In genomic region chrX:73967177-73968075, GRCm38 (mm10) we compare ENCODE assay signal across 7 mouse cellular contexts. TPM values are rescaled to one million over a fixed set of nuclear protein-coding genes. Genes with fewer than 3 reads are reported as not detected.
DNase-seq lines count a peak whose midpoint lies in the region; ATAC-seq and TF ChIP-seq lines count a peak whose summit lies in the region.

No protein-coding gene starts in this region.

- no peak for TF ChIP-seq CTCF in intestine, postnatal 0 days (IDR thresholded peaks at IDR 0.05; ENCODE audit: low read depth)

- H3K4me3 ChIP-seq in intestine, postnatal 0 days (ENCODE audit: low read depth, low read length): peak overlapping the region; percentile 70
- peak overlapping the region; percentile 66 for H3K4me3 ChIP-seq in limb, embryonic 10.5 days
- peak overlapping the region; percentile 78 for H3K4me3 ChIP-seq in midbrain, embryonic 13.5 days (replicated peaks)

- H3K9ac ChIP-seq in intestine, postnatal 0 days (ENCODE audit: low read depth, low read length): peak overlapping the region; percentile 71
- H3K9ac ChIP-seq in midbrain, embryonic 13.5 days (replicated peaks): peak overlapping the region; percentile 60

- H3K27me3 ChIP-seq in intestine, postnatal 0 days (replicated peaks; ENCODE audit: control insufficient read depth, insufficient read depth, low read length): no peaks in the 10 kb centered on the region
- peaks cover 62% of the 10 kb centered on the region for H3K27me3 ChIP-seq in limb, embryonic 10.5 days (ENCODE audit: low read depth, poor library complexity, severe bottlenecking)
- no peaks in the 10 kb centered on the region for H3K27me3 ChIP-seq in midbrain, embryonic 13.5 days

- peak; percentile 87 for DNase-seq in adrenal gland, adult 8-10 months
- DNase-seq in embryo, embryonic 9.5 days (ENCODE audit: extremely low spot score): peak; percentile 87
- peak; percentile 50 for DNase-seq in gonadal fat pad, adult 2 months (ENCODE audit: low read depth)
- DNase-seq in limb, embryonic 10.5 days (ENCODE audit: low spot score): peak; percentile 85
- DNase-seq in spleen, adult 12 weeks (ENCODE audit: low spot score): peak; percentile 83

- H3K4me1 ChIP-seq in intestine, postnatal 0 days (replicated peaks; ENCODE audit: control insufficient read depth, insufficient read depth, low read length): no peaks in the 10 kb centered on the region
- peaks cover 10% of the 10 kb centered on the region for H3K4me1 ChIP-seq in limb, embryonic 10.5 days
- peaks cover 24% of the 10 kb centered on the region for H3K4me1 ChIP-seq in midbrain, embryonic 13.5 days (replicated peaks)

- H3K27ac ChIP-seq in intestine, postnatal 0 days (ENCODE audit: low read depth, low read length): peak overlapping the region; percentile 98
- H3K27ac ChIP-seq in limb, embryonic 10.5 days: peak overlapping the region; percentile 95
- peak overlapping the region; percentile 98 for H3K27ac ChIP-seq in midbrain, embryonic 13.5 days

- no peaks in the 10 kb centered on the region for H3K9me3 ChIP-seq in intestine, postnatal 0 days (ENCODE audit: control insufficient read depth)
- no peaks in the 10 kb centered on the region for H3K9me3 ChIP-seq in limb, embryonic 10.5 days (replicated peaks)
- H3K9me3 ChIP-seq in midbrain, embryonic 13.5 days: no peaks in the 10 kb centered on the region

- H3K4me2 ChIP-seq in intestine, postnatal 0 days (replicated peaks; ENCODE audit: low read depth): peak overlapping the region; percentile 54
- peak overlapping the region; percentile 49 for H3K4me2 ChIP-seq in midbrain, embryonic 13.5 days (replicated peaks)

- ATAC-seq in intestine, postnatal 0 days: peak; percentile 86
- ATAC-seq in midbrain, embryonic 13.5 days: peak; percentile 88

- no peaks in the 10 kb centered on the region for H3K36me3 ChIP-seq in intestine, postnatal 0 days (ENCODE audit: control insufficient read depth, insufficient read depth)
- H3K36me3 ChIP-seq in limb, embryonic 10.5 days: peaks cover 19% of the 10 kb centered on the region
- H3K36me3 ChIP-seq in midbrain, embryonic 13.5 days: no peaks in the 10 kb centered on the region

- WGBS in intestine, postnatal 0 days: 11% methylated on average over 60 of the region's 60 CpGs
- 10% methylated on average over 60 of the region's 60 CpGs for WGBS in limb, embryonic 10.5 days
- whole genome bisulfite sequencing in midbrain, embryonic 13.5 days: 20% methylated on average over 52 of the region's 60 CpGs

RNA-seq across cellular contexts. Expression of gene Hcfc1, which starts 1.3 kb away (rescaled TPM):
- total RNA-seq in adrenal gland, adult 8-10 months (2022): 10 to 100 TPM; 58.1 to 78.5 (median 68.1) TPM
- 36.2 and 66.9 TPM in 2 replicates for polyA plus RNA-seq in gonadal fat pad, adult 2 months (2012; rRNA removed)
- polyA plus RNA-seq in intestine, postnatal 0 days (2015; fragmentation: Nextera tagmentation; extraction: Ambion mirVana): 19.0 and 22.6 TPM in 2 replicates
- polyA plus RNA-seq in limb, embryonic 10.5 days (2016; fragmentation: Nextera tagmentation; extraction: Ambion mirVana): 87.7 and 88.4 TPM in 2 replicates
- 61.9 and 63.0 TPM in 2 replicates for polyA plus RNA-seq in midbrain, embryonic 13.5 days (2015; fragmentation: Nextera tagmentation; extraction: Ambion mirVana)

RNA-seq across cellular contexts. Expression of gene Renbp, which starts 36.8 kb away (rescaled TPM):
- total RNA-seq in adrenal gland, adult 8-10 months (2022): 10 to 100 TPM; 17.7 to 51.7 (median 30.5) TPM
- polyA plus RNA-seq in gonadal fat pad, adult 2 months (2012; rRNA removed): 33.3 and 35.8 TPM in 2 replicates
- polyA plus RNA-seq in intestine, postnatal 0 days (2015; fragmentation: Nextera tagmentation; extraction: Ambion mirVana): 788 and 922 TPM in 2 replicates
- polyA plus RNA-seq in limb, embryonic 10.5 days (2016; fragmentation: Nextera tagmentation; extraction: Ambion mirVana): 11.2 and 13.7 TPM in 2 replicates
- 10.5 and 12.3 TPM in 2 replicates for polyA plus RNA-seq in midbrain, embryonic 13.5 days (2015; fragmentation: Nextera tagmentation; extraction: Ambion mirVana)

RNA-seq across cellular contexts. Expression of gene Naa10, which starts 45.7 kb away (rescaled TPM):
- total RNA-seq in adrenal gland, adult 8-10 months (2022): 100 to 1,000 TPM in 1 of 4 experiments, 10 to 100 TPM in 3; 77.6 to 108 (median 89.8) TPM
- polyA plus RNA-seq in gonadal fat pad, adult 2 months (2012; rRNA removed): 63.3 and 74.8 TPM in 2 replicates
- polyA plus RNA-seq in intestine, postnatal 0 days (2015; fragmentation: Nextera tagmentation; extraction: Ambion mirVana): 76.6 and 76.7 TPM in 2 replicates
- polyA plus RNA-seq in limb, embryonic 10.5 days (2016; fragmentation: Nextera tagmentation; extraction: Ambion mirVana): 180 and 205 TPM in 2 replicates
- polyA plus RNA-seq in midbrain, embryonic 13.5 days (2015; fragmentation: Nextera tagmentation; extraction: Ambion mirVana): 107 and 108 TPM in 2 replicates

RNA-seq across cellular contexts. Expression of gene Arhgap4, which starts 45.8 kb away (rescaled TPM):
- total RNA-seq in adrenal gland, adult 8-10 months (2022): 1 to 10 TPM; 2.4 to 7.7 (median 5.4) TPM
- polyA plus RNA-seq in gonadal fat pad, adult 2 months (2012; rRNA removed): 9.2 TPM in 2 replicates
- 2.5 and 2.7 TPM in 2 replicates for polyA plus RNA-seq in intestine, postnatal 0 days (2015; fragmentation: Nextera tagmentation; extraction: Ambion mirVana)
- 1.7 and 2.4 TPM in 2 replicates for polyA plus RNA-seq in limb, embryonic 10.5 days (2016; fragmentation: Nextera tagmentation; extraction: Ambion mirVana)
- 2.8 and 2.9 TPM in 2 replicates for polyA plus RNA-seq in midbrain, embryonic 13.5 days (2015; fragmentation: Nextera tagmentation; extraction: Ambion mirVana)

RNA-seq across cellular contexts. Expression of gene Irak1, which starts 56.3 kb away (rescaled TPM):
- total RNA-seq in adrenal gland, adult 8-10 months (2022): 100 to 1,000 TPM; 109 to 154 (median 129) TPM
- polyA plus RNA-seq in gonadal fat pad, adult 2 months (2012; rRNA removed): 230 and 236 TPM in 2 replicates
- 21.6 and 22.7 TPM in 2 replicates for polyA plus RNA-seq in intestine, postnatal 0 days (2015; fragmentation: Nextera tagmentation; extraction: Ambion mirVana)
- 65.0 and 66.6 TPM in 2 replicates for polyA plus RNA-seq in limb, embryonic 10.5 days (2016; fragmentation: Nextera tagmentation; extraction: Ambion mirVana)
- 37.4 and 44.3 TPM in 2 replicates for polyA plus RNA-seq in midbrain, embryonic 13.5 days (2015; fragmentation: Nextera tagmentation; extraction: Ambion mirVana)

Comparison
In these comparisons a context has a peak if more than half of its experiments do, and no peak if none do; other contexts are left out.
1. Peak in every context shown above with its lines: DNase-seq, ATAC-seq, H3K4me3 ChIP-seq and H3K27ac ChIP-seq.
2. RNA of gene Renbp, which starts 36.8 kb away (polyA plus RNA-seq): 788 to 922 TPM in intestine, postnatal 0 days; 33.3 to 35.8 TPM in gonadal fat pad, adult 2 months, 10.5 to 12.3 TPM in midbrain, embryonic 13.5 days and 11.2 to 13.7 TPM in limb, embryonic 10.5 days; every median in the first group is over 10 times any median in the second.